Mouse (Mus musculus) midbrain, embryonic 12.5 days (tissue): Measurements from ENCODE around the gene Igf2. TPM values are rescaled to one million over a fixed set of nuclear protein-coding genes. Genes with fewer than 3 reads are reported as not detected.

Source experiments
- ATAC-seq: fragments of 200-750 bp; cut with Nextera tagmentation; 2 replicates; pipeline ENCODE4 v1.8.0; 2017; ENCODE audit warnings: low read depth, moderate TSS enrichment, moderate library complexity; ENCODE audit not compliant: low FRiP score
- H3K27ac ChIP-seq: fragments of 300-500 bp; sonication (generic); replicated peaks from 2 replicates; pipeline ENCODE4 v1.5.1; 2016; ENCODE audit warnings: mild to moderate bottlenecking
- H3K27me3 ChIP-seq: fragments of 300-500 bp; sonication (generic); 2 replicates; pipeline ENCODE4 v1.6.1; 2016; ENCODE audit warnings: mild to moderate bottlenecking
- H3K36me3 ChIP-seq: fragments of 300-500 bp; sonication (generic); 2 replicates; pipeline ENCODE4 v1.6.1; 2016
- H3K4me1 ChIP-seq: fragments of 300-500 bp; sonication (generic); 2 replicates; pipeline ENCODE4 v1.6.1; 2016
- H3K4me2 ChIP-seq: fragments of 300-500 bp; sonication (generic); replicated peaks from 2 replicates; pipeline ENCODE4 v1.6.1; 2016; ENCODE audit warnings: mild to moderate bottlenecking, moderate library complexity
- H3K4me3 ChIP-seq: fragments of 300-500 bp; sonication (generic); 2 replicates; pipeline ENCODE4 v1.5.1; 2016; ENCODE audit warnings: mild to moderate bottlenecking
- H3K9ac ChIP-seq: fragments of 300-500 bp; sonication (generic); replicated peaks from 2 replicates; pipeline ENCODE4 v1.6.1; 2016; ENCODE audit warnings: mild to moderate bottlenecking, moderate library complexity
- H3K9me3 ChIP-seq: fragments of 300-500 bp; sonication (generic); 2 replicates; pipeline ENCODE4 v1.6.1; 2016; ENCODE audit warnings: mild to moderate bottlenecking
- WGBS: fragments of 180-500 bp; shearing (Covaris S2); methylation state at CpG from one replicate; pipeline ENCODE4 v1.1.7; 2016; 5-methylcytosine and 5-hydroxymethylcytosine counted together
- polyA plus RNA-seq: library from polyadenylated mRNA; unstranded; fragments of >200 nt; fragmentation: Nextera tagmentation; extraction: Ambion mirVana; gene quantifications from 2 replicates; pipeline ENCODE4 v1.2.1, GENCODE M21; 2016

Igf2 gene
- polyA plus RNA-seq: 154 and 211 TPM in 2 replicates

GRCm38 (mm10) chr7:142666659-142667058 lies at the start of gene Igf2:
Gene Igf2 (minus strand): TSS chr7:142666816.
- Histone ChIP-seq H3K36me3 (no peaks in the 10 kb centered on the region), H3K9me3 (peaks cover 27% of the 10 kb centered on the region), H3K27ac (no peak within 1 kb of the TSS), H3K4me3 (no peak within 1 kb of the TSS), H3K4me1 (no peaks in the 10 kb centered on the region), H3K27me3 (peaks cover 58% of the 10 kb centered on the region), H3K4me2 (no peak within 1 kb of the TSS), H3K9ac (no peak within 1 kb of the TSS)
- no peak for ATAC-seq
- 82% methylated on average over 2 of the region's 2 CpGs for WGBS

- H3K9ac ChIP-seq: peak overlapping the region; percentile 51
Observed at GRCm38 (mm10) chr7:142714783-142715498, 48.3 kb upstream of the Igf2 start.

GRCm38 (mm10) chr7:142706873-142707272 lies 40.3 kb upstream of the Igf2 start:
- H3K4me2 ChIP-seq: no peak overlapping the region
- H3K4me3 ChIP-seq: no peak overlapping the region
- H3K9me3 ChIP-seq: no peaks in the 10 kb centered on the region
- H3K36me3 ChIP-seq: no peaks in the 10 kb centered on the region
- no peak for ATAC-seq
- H3K27ac ChIP-seq: no peak overlapping the region
- H3K27me3 ChIP-seq: no peaks in the 10 kb centered on the region
- H3K9ac ChIP-seq: no peak overlapping the region
- WGBS: 78% methylated on average over 2 of the region's 2 CpGs
- no peaks in the 10 kb centered on the region for H3K4me1 ChIP-seq

More at GRCm38 (mm10) chr7:142714783-142715498, 48.3 kb upstream of the Igf2 start:
- WGBS: 23% methylated on average over 8 of the region's 8 CpGs
- ATAC-seq: no peak
- no peak overlapping the region for H3K27ac ChIP-seq
- no peaks in the 10 kb centered on the region for H3K36me3 ChIP-seq
- H3K4me2 ChIP-seq: peak overlapping the region; percentile 45
- no peaks in the 10 kb centered on the region for H3K27me3 ChIP-seq
- peak overlapping the region; percentile 27 for H3K4me3 ChIP-seq
- no peaks in the 10 kb centered on the region for H3K9me3 ChIP-seq
- H3K4me1 ChIP-seq: no peaks in the 10 kb centered on the region

GRCm38 (mm10) chr7:142699334-142699860 lies 32.8 kb upstream of the Igf2 start:
- no peaks in the 10 kb centered on the region for H3K4me1 ChIP-seq
- H3K27me3 ChIP-seq: no peaks in the 10 kb centered on the region
- no peak overlapping the region for H3K4me2 ChIP-seq
- H3K27ac ChIP-seq: no peak overlapping the region
- WGBS: 71% methylated on average over 5 of the region's 5 CpGs
- no peaks in the 10 kb centered on the region for H3K9me3 ChIP-seq
- H3K36me3 ChIP-seq: no peaks in the 10 kb centered on the region
- H3K9ac ChIP-seq: no peak overlapping the region
- H3K4me3 ChIP-seq: no peak overlapping the region
- no peak for ATAC-seq

GRCm38 (mm10) chr7:142678611-142679010 lies 12.0 kb upstream of the Igf2 start:
- H3K27ac ChIP-seq: no peak overlapping the region
- no peak overlapping the region for H3K4me2 ChIP-seq
- 88% methylated on average over 3 of the region's 3 CpGs for WGBS
- H3K9ac ChIP-seq: no peak overlapping the region
- 0 out of 2 replicates have a peak, but pooled peaks cover 6% of the 10 kb centered on the region for H3K27me3 ChIP-seq
- no peak for ATAC-seq
- no peak overlapping the region for H3K4me3 ChIP-seq
- H3K36me3 ChIP-seq: no peaks in the 10 kb centered on the region
- H3K4me1 ChIP-seq: no peaks in the 10 kb centered on the region
- no peaks in the 10 kb centered on the region for H3K9me3 ChIP-seq

- H3K27ac ChIP-seq: no peak overlapping the region
- H3K4me3 ChIP-seq: no peak overlapping the region
- 14% methylated on average over 3 of the region's 3 CpGs for WGBS
- H3K9ac ChIP-seq: no peak overlapping the region
- H3K4me1 ChIP-seq: no peaks in the 10 kb centered on the region
- no peak overlapping the region for H3K4me2 ChIP-seq
- 0 out of 2 replicates have a peak, but pooled peaks cover 6% of the 10 kb centered on the region for H3K27me3 ChIP-seq
- ATAC-seq: no peak
- no peaks in the 10 kb centered on the region for H3K36me3 ChIP-seq
- H3K9me3 ChIP-seq: peaks cover 7% of the 10 kb centered on the region; the same call in 1 of the 2 replicates
Observed at GRCm38 (mm10) chr7:142675644-142676043, 9.0 kb upstream of the Igf2 start.

GRCm38 (mm10) chr7:142675141-142675540 lies 8.5 kb upstream of the Igf2 start:
- 65% methylated on average over 6 of the region's 6 CpGs for WGBS
- no peaks in the 10 kb centered on the region for H3K36me3 ChIP-seq

GRCm38 (mm10) chr7:142672120-142672519 lies 5.5 kb upstream of the Igf2 start:
- WGBS: 14% methylated on average over 4 of the region's 4 CpGs
- H3K27ac ChIP-seq: no peak overlapping the region
- no peak for ATAC-seq
- H3K4me3 ChIP-seq: no peak overlapping the region
- peaks cover 13% of the 10 kb centered on the region for H3K27me3 ChIP-seq
- H3K4me2 ChIP-seq: no peak overlapping the region
- H3K9ac ChIP-seq: no peak overlapping the region
- peaks cover 27% of the 10 kb centered on the region for H3K9me3 ChIP-seq
- H3K36me3 ChIP-seq: no peaks in the 10 kb centered on the region
- no peaks in the 10 kb centered on the region for H3K4me1 ChIP-seq

More at GRCm38 (mm10) chr7:142675141-142675540, 8.5 kb upstream of the Igf2 start:
- no peak overlapping the region for H3K4me2 ChIP-seq
- no peak overlapping the region for H3K9ac ChIP-seq
- no peaks in the 10 kb centered on the region for H3K4me1 ChIP-seq
- H3K4me3 ChIP-seq: no peak overlapping the region
- no peak for ATAC-seq
- 0 out of 2 replicates have a peak, but pooled peaks cover 6% of the 10 kb centered on the region for H3K27me3 ChIP-seq
- no peak overlapping the region for H3K27ac ChIP-seq
- peaks cover 10% of the 10 kb centered on the region for H3K9me3 ChIP-seq

- H3K27ac ChIP-seq: no peak overlapping the region
- no peaks in the 10 kb centered on the region for H3K4me1 ChIP-seq
- ATAC-seq: no peak
- WGBS: 93% methylated on average over 1 of the region's 1 CpGs
- no peak overlapping the region for H3K9ac ChIP-seq
- H3K27me3 ChIP-seq: peaks cover 18% of the 10 kb centered on the region
- peaks cover 27% of the 10 kb centered on the region for H3K9me3 ChIP-seq
- no peaks in the 10 kb centered on the region for H3K36me3 ChIP-seq
- no peak overlapping the region for H3K4me3 ChIP-seq
- H3K4me2 ChIP-seq: no peak overlapping the region
Observed at GRCm38 (mm10) chr7:142671067-142671466, 4.5 kb upstream of the Igf2 start.

- Histone ChIP-seq H3K36me3 (no peaks in the 10 kb centered on the region), H3K4me2 (no peak within 1 kb of the TSS), H3K9ac (no peak within 1 kb of the TSS), H3K27ac (no peak within 1 kb of the TSS), H3K9me3 (peaks cover 27% of the 10 kb centered on the region), H3K4me3 (no peak within 1 kb of the TSS), H3K4me1 (no peaks in the 10 kb centered on the region), H3K27me3 (peaks cover 28% of the 10 kb centered on the region)
- 83% methylated on average over 23 of the region's 23 CpGs for WGBS
- ATAC-seq: no peak
Observed at GRCm38 (mm10) chr7:142669751-142670625, 3.4 kb upstream of the Igf2 start, which contains the start of gene Gm49394. Gene Gm49394 (minus strand): TSS chr7:142669942.

- H3K9ac ChIP-seq: no peak overlapping the region
- H3K4me3 ChIP-seq: no peak overlapping the region
- no peak overlapping the region for H3K4me2 ChIP-seq
- peaks cover 27% of the 10 kb centered on the region for H3K9me3 ChIP-seq
- no peak for ATAC-seq
- WGBS: 80% methylated on average over 1 of the region's 1 CpGs
- H3K36me3 ChIP-seq: no peaks in the 10 kb centered on the region
- peaks cover 45% of the 10 kb centered on the region for H3K27me3 ChIP-seq
- H3K27ac ChIP-seq: no peak overlapping the region
- no peaks in the 10 kb centered on the region for H3K4me1 ChIP-seq
Observed at GRCm38 (mm10) chr7:142668328-142668727, 1.7 kb upstream of the Igf2 start.

GRCm38 (mm10) chr7:142667521-142667920 lies 905 bp upstream of the Igf2 start:
- H3K27me3 ChIP-seq: peaks cover 53% of the 10 kb centered on the region
- ATAC-seq: no peak
- H3K9ac ChIP-seq: no peak overlapping the region
- no peak overlapping the region for H3K4me2 ChIP-seq
- no peak overlapping the region for H3K27ac ChIP-seq
- no peak overlapping the region for H3K4me3 ChIP-seq
- peaks cover 27% of the 10 kb centered on the region for H3K9me3 ChIP-seq
- H3K36me3 ChIP-seq: no peaks in the 10 kb centered on the region
- H3K4me1 ChIP-seq: no peaks in the 10 kb centered on the region
- 88% methylated on average over 18 of the region's 18 CpGs for WGBS
